Mouse (Mus musculus) lung, postnatal 25 days (tissue): ENCODE results near the gene Tmem50a.

ENCODE experiments used
- DNase-seq: peaks from one replicate; pipeline ENCODE4 v3.0.0; 2022; ENCODE audit warnings: low spot score

Gene Tmem50a

GRCm38 (mm10) chr4:134871477-134871876 is 43.3 kb downstream of the Tmem50a start:
- no peak for DNase-seq

- no peak for DNase-seq
Observed at GRCm38 (mm10) chr4:134869815-134870375, 44.9 kb downstream of the Tmem50a start.

- no peak for DNase-seq
Observed at GRCm38 (mm10) chr4:134869068-134869730, 45.6 kb downstream of the Tmem50a start.

GRCm38 (mm10) chr4:134868490-134868889 is 46.3 kb downstream of the Tmem50a start:
- no peak for DNase-seq

GRCm38 (mm10) chr4:134868065-134868464 is 46.8 kb downstream of the Tmem50a start:
- no peak for DNase-seq

GRCm38 (mm10) chr4:134867661-134868060 is 47.2 kb downstream of the Tmem50a start:
- DNase-seq = no peak

GRCm38 (mm10) chr4:134867213-134867612 is 47.6 kb downstream of the Tmem50a start:
- no peak for DNase-seq

GRCm38 (mm10) chr4:134865789-134866188 is 49.0 kb downstream of the Tmem50a start:
- DNase-seq = no peak

GRCm38 (mm10) chr4:134865340-134865739 is 49.5 kb downstream of the Tmem50a start:
- DNase-seq = no peak

GRCm38 (mm10) chr4:134863937-134864729 is 50.7 kb downstream of the Tmem50a start, which contains the start of gene Rhd:
Rhd (plus strand) TSS chr4:134864536.
- no peak for DNase-seq

- DNase-seq = no peak
Observed at GRCm38 (mm10) chr4:134862996-134863395, 51.8 kb downstream of the Tmem50a start.

GRCm38 (mm10) chr4:134861884-134862283 is 52.9 kb downstream of the Tmem50a start:
- DNase-seq = no peak

- no peak for DNase-seq
Observed at GRCm38 (mm10) chr4:134858494-134858893, 56.3 kb downstream of the Tmem50a start.

- no peak for DNase-seq
Observed at GRCm38 (mm10) chr4:134856501-134856900, 58.3 kb downstream of the Tmem50a start.

- DNase-seq = no peak
Observed at GRCm38 (mm10) chr4:134856056-134856455, 58.8 kb downstream of the Tmem50a start.

GRCm38 (mm10) chr4:134855371-134855770 is 59.5 kb downstream of the Tmem50a start:
- DNase-seq = peak; percentile 41

- peak; percentile 92 for DNase-seq
Observed at GRCm38 (mm10) chr4:134853637-134854485, 61.0 kb downstream of the Tmem50a start.

GRCm38 (mm10) chr4:134853259-134853636 is 61.6 kb downstream of the Tmem50a start, which contains the start of gene Maco1:
Maco1 (minus strand) TSS chr4:134853345.
- peak; percentile 99 for DNase-seq

GRCm38 (mm10) chr4:134852438-134853255 is 62.2 kb downstream of the Tmem50a start:
- peak; percentile 46 for DNase-seq

- peak; percentile 4 for DNase-seq
Observed at GRCm38 (mm10) chr4:134851876-134852275, 62.9 kb downstream of the Tmem50a start.

- no peak for DNase-seq
Observed at GRCm38 (mm10) chr4:134851236-134851635, 63.6 kb downstream of the Tmem50a start.
